Mouse (Mus musculus) lung, postnatal 0 days (tissue): ENCODE results near the gene Mb21d2.

Experiments
- CTCF ChIP-seq: IDR thresholded peaks from 2 replicates; pipeline ENCODE4 v1.5.1; 2016; ENCODE audit warnings: antibody characterized with exemption, mild to moderate bottlenecking
- EP300 ChIP-seq: IDR thresholded peaks from 2 replicates; pipeline ENCODE4 v1.6.1; 2016; ENCODE audit warnings: antibody characterized with exemption, mild to moderate bottlenecking, control low read depth

DNA sequence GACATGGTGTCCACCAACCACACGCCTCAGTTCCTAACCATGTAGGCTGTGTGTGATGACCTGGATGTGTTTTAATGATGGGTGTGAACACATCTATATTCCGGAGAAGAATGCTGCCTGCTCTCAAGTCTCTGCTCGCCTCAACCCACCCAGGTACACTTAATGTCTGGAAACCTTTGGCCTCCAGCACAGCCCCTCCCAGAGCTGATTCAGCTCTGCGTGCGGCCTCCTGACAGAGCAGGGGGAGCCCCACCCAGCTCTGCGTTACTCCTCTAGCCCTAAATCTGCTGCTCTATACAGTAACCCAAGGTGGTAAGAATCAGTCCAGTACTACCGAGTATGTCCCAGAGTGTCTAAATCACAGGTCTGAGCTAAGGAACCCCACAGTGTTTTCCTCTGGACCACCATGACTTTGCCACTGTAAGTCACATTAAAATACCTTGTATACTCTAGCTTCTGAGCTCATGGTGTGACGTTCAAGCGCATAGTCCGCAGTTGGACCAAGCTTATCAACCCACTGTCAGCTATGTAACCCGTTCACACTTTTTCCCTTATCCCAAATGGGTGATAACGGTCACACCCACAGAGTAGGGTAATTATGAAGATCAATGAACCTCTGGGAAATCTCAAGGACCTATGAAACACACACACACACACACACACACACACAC is 49.7 kb downstream of the Mb21d2 start:
- no peak for TF ChIP-seq CTCF
- no peak for TF ChIP-seq EP300
